Mouse (Mus musculus) liver, embryonic 13.5 days (tissue): ENCODE measurements at regions not wholly inside any gene's neighbourhood (a gene's known extent, or its start where the extent isn't known, plus 50 kb on each side); places are given as distances from the start of the nearest gene placed in this dataset.

ENCODE experiments used
- ATAC-seq: fragments of 200-750 bp; cut with Nextera tagmentation; 2 replicates; pipeline ENCODE4 v1.8.0; 2017; ENCODE audit warnings: low read depth, mild to moderate bottlenecking, moderate number of reproducible peaks, moderate library complexity
- DNase-seq: peaks from one replicate; pipeline ENCODE4 v3.0.0; 2022
- H3K27ac ChIP-seq: fragments of 300-500 bp; sonication (generic); 2 replicates; pipeline ENCODE4 v1.5.1; 2015; ENCODE audit warnings: moderate library complexity, mild to moderate bottlenecking, inconsistent platforms
- H3K27me3 ChIP-seq: fragments of 300-500 bp; sonication (generic); 2 replicates; pipeline ENCODE4 v1.6.1; 2015; ENCODE audit warnings: mild to moderate bottlenecking, inconsistent platforms
- H3K36me3 ChIP-seq: fragments of 300-500 bp; sonication (generic); 2 replicates; pipeline ENCODE4 v1.6.1; 2015; ENCODE audit warnings: mild to moderate bottlenecking, inconsistent platforms
- H3K4me1 ChIP-seq: fragments of 300-500 bp; sonication (generic); replicated peaks from 2 replicates; pipeline ENCODE4 v1.6.1; 2015; ENCODE audit warnings: inconsistent platforms
- H3K4me2 ChIP-seq: fragments of 300-500 bp; sonication (generic); 2 replicates; pipeline ENCODE4 v1.6.1; 2015; ENCODE audit warnings: inconsistent platforms, mild to moderate bottlenecking, moderate library complexity
- H3K4me3 ChIP-seq: fragments of 300-500 bp; sonication (generic); replicated peaks from 2 replicates; pipeline ENCODE4 v1.5.1; 2015; ENCODE audit warnings: mild to moderate bottlenecking, inconsistent platforms
- H3K9ac ChIP-seq: fragments of 300-500 bp; sonication (generic); 2 replicates; pipeline ENCODE4 v1.6.1; 2015; ENCODE audit warnings: mild to moderate bottlenecking, inconsistent platforms
- H3K9me3 ChIP-seq: fragments of 300-500 bp; sonication (generic); replicated peaks from 2 replicates; pipeline ENCODE4 v1.6.1; 2016; ENCODE audit warnings: inconsistent platforms
- WGBS: fragments of 180-500 bp; shearing (Covaris S2); methylation state at CpG from one replicate; pipeline ENCODE4 v1.1.7; 2015; ENCODE audit not compliant: insufficient replicate concordance; 5-methylcytosine and 5-hydroxymethylcytosine counted together

DNA sequence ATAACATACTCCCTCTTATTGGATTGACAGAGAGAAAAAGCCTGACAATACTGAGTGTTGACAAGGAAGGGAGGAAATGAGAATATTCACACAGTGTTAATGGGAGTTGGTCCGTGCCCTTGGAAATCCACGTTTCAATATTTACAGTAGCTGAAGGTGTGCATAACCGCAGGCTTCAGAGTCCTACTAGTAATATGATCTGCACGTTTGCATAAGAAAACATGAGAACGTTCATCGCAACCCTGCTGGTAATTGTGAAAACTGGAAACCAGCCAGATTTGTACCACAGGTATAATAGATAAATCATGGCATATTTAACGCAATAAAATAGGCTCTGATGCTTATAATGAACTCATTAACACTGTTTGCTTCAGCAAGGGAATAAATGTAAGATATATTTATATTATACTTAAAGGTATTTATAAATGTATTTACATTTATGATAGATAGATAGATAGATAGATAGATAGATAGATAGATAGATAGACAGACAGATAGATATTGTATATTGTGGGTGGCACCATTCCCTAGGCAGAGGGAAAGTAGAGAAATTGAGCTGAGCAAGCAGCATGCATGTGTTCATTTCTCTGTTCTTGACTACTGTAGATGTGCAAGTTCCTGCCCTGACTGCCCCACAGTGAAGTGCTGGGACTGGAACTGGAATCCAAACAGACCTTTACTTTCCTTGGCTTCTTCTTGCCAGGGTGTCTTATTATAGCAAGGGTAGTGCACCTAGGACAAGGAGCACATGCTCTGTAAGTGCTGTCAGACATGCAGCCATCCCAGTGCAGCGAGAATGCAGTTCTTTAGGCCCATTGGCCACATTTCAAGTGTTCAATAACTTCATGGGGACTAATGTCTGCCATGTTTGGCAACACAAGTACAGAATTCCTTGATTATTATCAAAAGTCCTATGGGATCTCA is 117.6 kb upstream of the Cpm start:
- no peak for ATAC-seq
- no peak for DNase-seq

DNA sequence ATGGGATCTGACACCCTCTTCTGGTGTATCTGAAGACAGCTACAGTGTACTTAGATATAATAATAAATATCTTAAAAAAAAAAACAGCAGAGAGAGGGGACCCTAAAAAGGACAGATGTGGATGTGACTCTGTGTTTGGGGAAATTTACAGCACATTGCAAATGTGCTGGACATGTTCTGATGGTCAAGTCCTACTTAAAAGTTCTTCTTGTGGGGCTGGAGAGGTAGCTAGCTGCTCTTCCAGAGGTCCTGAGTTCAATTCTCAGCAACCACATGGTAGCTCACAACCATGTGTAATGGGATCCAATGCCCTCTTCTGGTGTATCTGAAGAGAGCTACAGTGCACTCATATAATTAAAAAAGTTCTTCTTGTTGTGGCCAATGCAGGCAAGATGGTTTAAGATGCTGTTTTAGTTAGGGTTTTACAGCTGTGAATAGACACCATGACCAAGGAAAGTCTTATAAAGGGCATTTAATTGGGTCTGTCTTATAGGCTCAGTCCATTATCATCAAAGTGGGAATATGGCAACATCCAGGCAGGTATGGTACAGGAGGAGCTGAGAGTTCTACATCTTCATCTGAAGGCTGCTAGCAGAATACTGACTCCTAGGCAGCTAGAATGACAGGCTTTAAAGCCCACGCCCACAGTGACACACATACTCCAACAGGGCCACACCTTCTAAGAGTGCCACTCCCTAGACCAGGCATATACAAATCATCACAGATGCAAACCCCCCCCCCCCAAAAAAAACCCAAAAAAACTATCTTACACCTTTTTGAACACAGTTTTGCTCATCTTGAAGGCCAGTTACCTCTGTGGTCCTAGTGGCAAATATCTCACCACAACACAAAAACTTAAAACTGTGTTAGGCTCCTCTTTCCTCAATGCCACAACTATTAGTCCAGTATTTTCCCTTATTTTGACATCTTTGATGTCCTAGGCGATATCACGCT is 118.5 kb upstream of the Cpm start:
- DNase-seq, result no peak
- H3K4me2 ChIP-seq, result no peak overlapping the region
- ATAC-seq, result no peak
- no peaks in the 10 kb centered on the region for H3K9me3 ChIP-seq
- no peak overlapping the region for H3K9ac ChIP-seq
- no peak overlapping the region for H3K4me3 ChIP-seq
- 77% methylated on average over 3 of the region's 3 CpGs for WGBS
- no peaks in the 10 kb centered on the region for H3K4me1 ChIP-seq
- no peaks in the 10 kb centered on the region for H3K36me3 ChIP-seq
- no peaks in the 10 kb centered on the region for H3K27me3 ChIP-seq
- H3K27ac ChIP-seq, result no peak overlapping the region

More for the DNA sequence above, 117.6 kb upstream of the Cpm start:
- H3K4me2 ChIP-seq, result no peak overlapping the region
- H3K27ac ChIP-seq, result no peak overlapping the region
- H3K4me1 ChIP-seq, result no peaks in the 10 kb centered on the region
- 70% methylated on average over 8 of the region's 8 CpGs for WGBS
- no peaks in the 10 kb centered on the region for H3K36me3 ChIP-seq
- H3K9ac ChIP-seq, result no peak overlapping the region
- no peaks in the 10 kb centered on the region for H3K9me3 ChIP-seq
- no peaks in the 10 kb centered on the region for H3K27me3 ChIP-seq
- H3K4me3 ChIP-seq, result no peak overlapping the region

DNA sequence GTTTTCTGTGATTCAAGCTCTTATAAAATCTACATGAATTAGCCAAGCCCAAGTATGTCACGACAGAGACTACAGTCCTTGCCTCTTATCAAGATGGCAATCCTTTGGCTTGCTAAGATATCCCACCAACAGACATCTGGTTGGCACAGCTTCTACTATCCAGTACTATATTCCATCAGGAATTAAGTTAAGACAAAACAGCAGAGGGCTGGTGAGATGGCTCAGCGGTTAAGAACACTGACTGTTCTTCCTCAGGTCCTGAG is 119.1 kb upstream of the Cpm start:
- no peak for DNase-seq
- Histone ChIP-seq H3K36me3 (no peaks in the 10 kb centered on the region), H3K4me1 (no peaks in the 10 kb centered on the region), H3K4me3 (no peak overlapping the region), H3K9ac (no peak overlapping the region), H3K9me3 (no peaks in the 10 kb centered on the region), H3K27ac (no peak overlapping the region), H3K4me2 (no peak overlapping the region), H3K27me3 (no peaks in the 10 kb centered on the region)
- ATAC-seq, result no peak
- 63% methylated on average over 2 of the region's 2 CpGs for WGBS

- H3K9ac ChIP-seq, result no peak overlapping the region
- no peak for DNase-seq
These were observed 119.7 kb upstream of the Cpm start for GRCm38 (mm10) chr10:117509431-117510223.

GRCm38 (mm10) chr10:117506252-117506992 is 122.9 kb upstream of the Cpm start:
- WGBS, result 71% methylated on average over 5 of the region's 5 CpGs
- no peak for DNase-seq
- no peaks in the 10 kb centered on the region for H3K27me3 ChIP-seq
- H3K9ac ChIP-seq, result no peak overlapping the region
- no peaks in the 10 kb centered on the region for H3K4me1 ChIP-seq
- H3K36me3 ChIP-seq, result no peaks in the 10 kb centered on the region
- H3K9me3 ChIP-seq, result no peaks in the 10 kb centered on the region
- H3K27ac ChIP-seq, result no peak overlapping the region
- no peak overlapping the region for H3K4me2 ChIP-seq
- ATAC-seq, result no peak
- no peak overlapping the region for H3K4me3 ChIP-seq

More at GRCm38 (mm10) chr10:117509431-117510223, 119.7 kb upstream of the Cpm start:
- H3K9me3 ChIP-seq, result no peaks in the 10 kb centered on the region
- 63% methylated on average over 9 of the region's 9 CpGs for WGBS
- no peaks in the 10 kb centered on the region for H3K36me3 ChIP-seq
- H3K4me1 ChIP-seq, result no peaks in the 10 kb centered on the region
- no peak for ATAC-seq
- H3K27ac ChIP-seq, result no peak overlapping the region
- no peak overlapping the region for H3K4me2 ChIP-seq
- H3K4me3 ChIP-seq, result no peak overlapping the region
- H3K27me3 ChIP-seq, result no peaks in the 10 kb centered on the region

DNA sequence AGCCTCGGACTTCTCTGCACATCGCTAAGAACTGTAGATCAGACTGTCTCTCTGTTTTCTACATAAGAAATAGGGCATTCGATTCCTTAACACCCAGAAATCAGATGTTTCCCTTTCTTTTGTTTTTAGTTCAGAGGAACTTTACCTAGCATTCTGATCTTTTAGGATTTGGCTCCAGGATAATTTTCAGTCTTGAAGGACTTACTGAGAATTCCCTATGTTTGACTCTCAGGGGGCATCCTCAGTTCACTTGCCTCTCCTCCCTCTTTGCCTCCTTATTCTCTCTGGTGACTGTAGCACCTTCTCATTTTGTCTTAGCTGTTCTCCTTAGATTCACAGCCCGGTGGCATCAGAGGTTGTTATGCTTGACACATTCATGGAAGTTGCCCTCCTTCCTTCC is 123.8 kb upstream of the Cpm start:
- no peak for ATAC-seq
- Histone ChIP-seq H3K4me1 (no peaks in the 10 kb centered on the region), H3K9me3 (no peaks in the 10 kb centered on the region), H3K27me3 (no peaks in the 10 kb centered on the region), H3K4me2 (no peak overlapping the region), H3K36me3 (no peaks in the 10 kb centered on the region), H3K27ac (no peak overlapping the region), H3K9ac (no peak overlapping the region), H3K4me3 (no peak overlapping the region)
- 62% methylated on average over 4 of the region's 4 CpGs for WGBS
- no peak for DNase-seq

- no peak overlapping the region for H3K27ac ChIP-seq
- H3K4me2 ChIP-seq, result no peak overlapping the region
- H3K27me3 ChIP-seq, result no peaks in the 10 kb centered on the region
- 76% methylated on average over 3 of the region's 3 CpGs for WGBS
- DNase-seq, result no peak
- H3K9ac ChIP-seq, result no peak overlapping the region
- H3K9me3 ChIP-seq, result no peaks in the 10 kb centered on the region
- ATAC-seq, result no peak
- H3K4me1 ChIP-seq, result no peaks in the 10 kb centered on the region
- no peak overlapping the region for H3K4me3 ChIP-seq
- H3K36me3 ChIP-seq, result no peaks in the 10 kb centered on the region
These were observed 124.2 kb upstream of the Cpm start for GRCm38 (mm10) chr10:117505057-117505456.

- no peaks in the 10 kb centered on the region for H3K27me3 ChIP-seq
- no peak overlapping the region for H3K9ac ChIP-seq
- no peaks in the 10 kb centered on the region for H3K36me3 ChIP-seq
- no peaks in the 10 kb centered on the region for H3K4me1 ChIP-seq
- 66% methylated on average over 5 of the region's 5 CpGs for WGBS
- H3K9me3 ChIP-seq, result no peaks in the 10 kb centered on the region
- no peak overlapping the region for H3K4me2 ChIP-seq
- no peak for DNase-seq
- no peak for ATAC-seq
- no peak overlapping the region for H3K27ac ChIP-seq
- H3K4me3 ChIP-seq, result no peak overlapping the region
These were observed 124.6 kb upstream of the Cpsf6 start for GRCm38 (mm10) chr10:117504267-117504902.

- no peak for DNase-seq
- Histone ChIP-seq H3K27ac (no peak overlapping the region), H3K4me1 (no peaks in the 10 kb centered on the region), H3K4me2 (no peak overlapping the region), H3K27me3 (no peaks in the 10 kb centered on the region), H3K9me3 (no peaks in the 10 kb centered on the region), H3K9ac (no peak overlapping the region), H3K4me3 (no peak overlapping the region), H3K36me3 (no peaks in the 10 kb centered on the region)
- WGBS, result 70% methylated on average over 22 of the region's 22 CpGs
- ATAC-seq, result no peak
These were observed 123.7 kb upstream of the Cpsf6 start for GRCm38 (mm10) chr10:117503222-117504184.
